Mouse (Mus musculus) layer of hippocampus, adult 18-20 months (tissue): ENCODE results near the gene Eef1akmt4. TPM values are rescaled to one million over a fixed set of nuclear protein-coding genes. Genes with fewer than 3 reads are reported as not detected.
A peak's percentile ranks its signal among the peaks of the same experiment; 100 is the strongest.
"Not testable (repeated sequence)": the region's sequence is repeated elsewhere in the genome, so short reads cannot be mapped to it uniquely, and the experiment has no call there.

Experiments
- DNase-seq, 2 experiments: peaks; one replicate each; pipeline ENCODE4 v3.0.0; 2022; ENCODE audit warnings: low spot score in 2 of 2
- microRNA-seq, 2 experiments: library from miRNA; unstranded; fragments of <30 nt; microRNA quantifications; one replicate each; pipeline ENCODE4 v1.2.0; 2021
- total RNA-seq, 2 experiments: library from RNA; stranded (reverse); gene quantifications; 2 replicates each; pipeline ENCODE4 v1.2.3; 2021

Gene Eef1akmt4
- total RNA-seq, 2 experiments from 2014 or later = 2.4 to 2.8 TPM

GRCm38 (mm10) chr16:20623211-20623610, 11.8 kb downstream of the Eef1akmt4 start:
- DNase-seq = no peak

DNA sequence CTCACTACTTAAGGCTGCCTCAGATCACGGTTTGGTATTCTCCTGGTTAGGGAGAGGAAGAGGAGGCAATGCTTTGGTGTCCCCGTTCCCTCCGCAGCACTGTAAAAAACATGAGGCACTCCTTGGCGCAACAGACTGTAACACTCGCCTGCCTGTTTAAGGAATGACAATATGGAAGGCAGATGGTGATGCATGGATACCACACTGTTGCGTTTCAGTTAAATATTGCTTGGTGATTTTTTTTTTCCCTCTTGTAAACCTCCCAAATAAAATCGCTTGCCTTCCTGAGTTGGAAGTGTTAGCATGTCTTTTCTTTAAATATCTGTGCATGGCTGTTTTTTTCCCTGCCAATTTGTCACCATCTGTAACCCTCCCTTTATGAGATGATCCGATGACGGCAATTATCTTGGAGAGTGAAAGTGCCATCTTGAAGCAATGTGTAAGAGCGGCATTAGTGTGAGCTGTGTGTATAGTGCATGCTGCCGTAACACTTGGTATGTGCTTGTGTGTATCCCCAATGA, 17.5 kb downstream of the Eef1akmt4 start:
- peak; percentile 32 to 73 for DNase-seq

GRCm38 (mm10) chr16:20629731-20630634, 18.6 kb downstream of the Eef1akmt4 start, which contains the start of gene Ece2:
Gene Ece2, plus strand, starts transcription at chr16:20629828.
- DNase-seq = no peak

GRCm38 (mm10) chr16:20637410-20637809, 26.0 kb downstream of the Eef1akmt4 start:
- DNase-seq = no peak

DNA sequence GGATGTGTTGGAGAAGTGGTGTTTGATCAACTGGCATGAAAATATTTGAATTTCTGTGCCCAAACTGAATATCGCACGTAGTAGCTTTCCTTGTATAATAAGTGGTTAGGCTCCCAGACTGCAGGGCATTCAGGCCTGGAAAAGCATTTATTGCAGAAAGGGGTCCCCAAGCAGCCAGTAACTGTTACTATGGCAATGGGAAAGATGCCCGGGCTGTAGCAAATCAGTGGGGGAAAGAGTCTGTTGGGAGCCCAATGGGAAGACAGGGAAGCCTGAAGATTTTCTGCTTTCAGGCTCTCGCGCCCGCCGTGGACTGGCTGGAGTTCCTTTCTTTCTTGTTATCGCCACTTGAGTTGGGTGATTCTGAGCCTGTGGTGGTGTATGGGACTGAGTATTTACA, 27.0 kb downstream of the Eef1akmt4 start:
- peak; percentile 59 to 75 for DNase-seq

DNA sequence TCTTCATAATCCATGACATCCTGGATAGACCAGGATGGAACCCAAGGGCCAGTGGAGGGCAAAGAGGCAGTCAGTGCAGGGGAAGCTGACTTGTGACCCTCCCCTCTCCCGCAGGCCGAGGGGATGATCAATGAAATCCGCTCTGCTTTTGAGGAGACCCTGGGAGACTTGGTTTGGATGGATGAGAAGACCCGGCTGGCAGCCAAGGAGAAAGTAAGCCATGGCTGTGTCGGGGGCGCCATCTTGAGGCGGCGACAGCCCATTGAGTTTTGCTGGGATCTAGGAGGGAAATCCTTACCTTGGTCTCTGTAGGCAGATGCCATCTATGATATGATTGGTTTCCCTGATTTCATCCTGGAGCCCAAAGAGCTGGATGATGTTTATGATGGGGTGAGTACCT, 30.8 kb downstream of the Eef1akmt4 start:
- DNase-seq = peak; percentile 52 to 85

DNA sequence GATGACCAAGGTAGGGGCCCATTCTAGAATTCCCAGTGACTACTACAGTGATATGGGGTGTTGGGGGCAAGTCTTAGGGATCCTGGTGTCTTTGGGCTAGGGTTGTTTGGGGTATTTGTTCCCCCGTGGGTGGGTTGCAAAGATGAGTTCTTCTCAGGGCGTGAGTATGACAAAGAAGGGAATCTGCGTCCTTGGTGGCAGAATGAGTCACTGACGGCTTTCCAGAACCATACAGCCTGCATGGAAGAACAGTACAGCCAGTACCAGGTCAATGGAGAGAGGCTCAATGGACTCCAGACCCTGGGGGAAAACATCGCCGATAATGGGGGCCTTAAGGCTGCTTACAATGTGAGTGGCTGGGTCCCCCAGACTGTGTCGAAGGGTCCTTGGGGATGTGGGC, 32.5 kb downstream of the Eef1akmt4 start:
- DNase-seq = no peak

- peak; percentile 95 to 98 for DNase-seq
These were observed 39.9 kb downstream of the Eef1akmt4 start, which contains the start of gene Psmd2 for GRCm38 (mm10) chr16:20651076-20651946. Gene Psmd2, plus strand, starts transcription at chr16:20651652.

- DNase-seq = no peak
These were observed 40.5 kb downstream of the Eef1akmt4 start for GRCm38 (mm10) chr16:20651947-20652310.

GRCm38 (mm10) chr16:20653315-20653714, 41.9 kb downstream of the Eef1akmt4 start:
- no peak for DNase-seq

- DNase-seq = no peak
These were observed 46.3 kb downstream of the Eef1akmt4 start for GRCm38 (mm10) chr16:20657661-20658060.

- DNase-seq = not testable (repeated sequence)
These were observed 56.6 kb downstream of the Eef1akmt4 start, which contains the start of gene Eif4g1 for GRCm38 (mm10) chr16:20668013-20668412. Gene Eif4g1, plus strand, starts transcription at chr16:20668313.

Small RNA genes within 50 kb of the gene (microRNA-seq; reads per million reads assigned to microRNA genes)
- gene Mir1224 = 204 to 223 reads per million in 2 experiments

Other genes with a start within 250 kb of the Eef1akmt4 start
- 100 to 1,000 TPM; 199 TPM for gene Abcc5, start 185.2 kb upstream of the Eef1akmt4 start, total RNA-seq
- 10 to 100 TPM; 54.3 to 54.7 TPM for gene Eif2b5, start 112.8 kb upstream of the Eef1akmt4 start, total RNA-seq
- 10 to 100 TPM; 51.9 to 55.7 TPM for gene Dvl3, start 94.6 kb upstream of the Eef1akmt4 start, total RNA-seq
- 100 to 1,000 TPM; 702 to 704 TPM for gene Ap2m1, start 76.1 kb upstream of the Eef1akmt4 start, total RNA-seq
- 100 to 1,000 TPM; 100 TPM for gene Abcf3, start 63.0 kb upstream of the Eef1akmt4 start, total RNA-seq
- gene Vwa5b2, start 22.1 kb upstream of the Eef1akmt4 start, total RNA-seq = 10 to 100 TPM; 21.2 to 23.7 TPM
- gene Gm49333, start within 50 bp of the Eef1akmt4 start, total RNA-seq = not detected
- gene Alg3, start 142 bp downstream of the Eef1akmt4 start, total RNA-seq = 10 to 100 TPM; 11.7 to 12.9 TPM
- gene Camk2n2, start 9.7 kb downstream of the Eef1akmt4 start, total RNA-seq = 10 to 100 TPM; 82.8 to 87.9 TPM
- gene Ece2, start 18.2 kb downstream of the Eef1akmt4 start, total RNA-seq = 10 to 100 TPM; 24.6 to 27.1 TPM
- gene Psmd2, start 40.1 kb downstream of the Eef1akmt4 start, total RNA-seq = 100 to 1,000 TPM; 206 to 212 TPM
- 100 to 1,000 TPM; 278 to 283 TPM for gene Eif4g1, start 56.7 kb downstream of the Eef1akmt4 start, total RNA-seq
- gene Fam131a, start 81.6 kb downstream of the Eef1akmt4 start, total RNA-seq = 100 to 1,000 TPM; 445 to 503 TPM
- 10 to 100 TPM; 21.5 to 26.2 TPM for gene Polr2h, start 106.1 kb downstream of the Eef1akmt4 start, total RNA-seq
- 10 to 100 TPM; 73.3 to 75.5 TPM for gene Clcn2, start 106.2 kb downstream of the Eef1akmt4 start, total RNA-seq
- 10 to 100 TPM; 87.9 to 90.5 TPM for gene Chrd, start 121.5 kb downstream of the Eef1akmt4 start, total RNA-seq
- gene Thpo, start 122.9 kb downstream of the Eef1akmt4 start, total RNA-seq = 10 to 100 TPM; 12.6 to 13.4 TPM